ENCODE assay signal across 8 mouse cellular contexts in the genomic region with DNA sequence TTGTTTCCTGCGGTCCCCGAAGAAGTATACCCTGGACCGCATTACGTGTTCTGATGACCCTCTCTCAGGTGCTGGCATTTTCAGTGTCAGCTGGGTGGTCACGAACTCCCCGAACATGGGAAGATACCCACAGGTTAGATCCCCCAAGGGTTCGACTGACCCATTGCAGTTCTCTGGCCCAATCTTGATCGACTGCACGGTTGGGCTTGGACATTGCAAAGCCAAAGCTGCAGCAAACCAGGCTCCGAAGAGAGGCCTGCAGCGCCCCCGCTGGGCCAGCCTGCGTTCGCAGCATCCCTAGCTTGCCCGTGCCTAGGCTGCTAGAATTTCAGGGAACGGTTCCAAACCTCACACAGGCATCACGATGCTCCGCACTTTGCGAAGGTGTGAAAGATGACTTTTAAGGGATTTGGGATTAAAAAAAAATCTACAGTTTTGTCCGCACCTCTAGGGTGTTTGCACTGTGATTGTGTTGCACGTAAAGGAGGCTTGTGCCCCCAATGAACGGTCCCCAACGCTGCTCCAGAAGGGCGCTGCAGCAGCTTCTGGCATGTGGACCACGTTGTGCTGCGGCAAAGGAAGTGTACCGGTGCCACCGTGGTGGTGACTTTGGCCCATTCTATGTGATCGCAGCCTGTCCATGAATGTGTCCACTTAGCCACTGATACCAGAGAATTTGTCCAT. TPM values are rescaled to one million over a fixed set of nuclear protein-coding genes. Genes with fewer than 3 reads are reported as not detected.
DNase-seq lines count a peak whose midpoint lies in the region; ATAC-seq lines count a peak whose summit lies in the region.

No protein-coding gene starts in this region.

- peak; percentile 80 for DNase-seq in R1 (ENCODE audit: low read depth, low spot score)
- peak; percentile 77 for DNase-seq in cerebellum, adult 9-11 months
- peak; percentile 87 for DNase-seq in heart, postnatal 4 days
- peak; percentile 72 to 79 for DNase-seq in layer of hippocampus, postnatal 10 days (ENCODE audit: low spot score in 2 of 2)
- DNase-seq in retina, embryonic 14.5 days (ENCODE audit: low spot score), result peak; percentile 87
- DNase-seq in adipocyte (ENCODE audit: low spot score), result no peak

- peaks cover 32% of the 10 kb centered on the region for H3K4me1 ChIP-seq in lung, embryonic 15.5 days

- peaks cover 32% of the 10 kb centered on the region for H3K9me3 ChIP-seq in lung, embryonic 15.5 days

- ATAC-seq in frontal cortex, adult (ENCODE audit: low TSS enrichment), result peak; percentile 71
- ATAC-seq in lung, embryonic 15.5 days (ENCODE audit: borderline replicate concordance, extremely low read depth, low FRiP score, low TSS enrichment), result peak; percentile 74

- peak overlapping the region; percentile 65 for H3K4me2 ChIP-seq in lung, embryonic 15.5 days

- H3K4me3 ChIP-seq in lung, embryonic 15.5 days, result peak overlapping the region; percentile 57

- H3K27ac ChIP-seq in lung, embryonic 15.5 days, result peak overlapping the region; percentile 77

- H3K36me3 ChIP-seq in lung, embryonic 15.5 days, result peaks cover 2% of the 10 kb centered on the region

- H3K9ac ChIP-seq in lung, embryonic 15.5 days, result no peak overlapping the region

- WGBS in lung, embryonic 15.5 days, result 42% methylated on average over 29 of the region's 29 CpGs

- no peaks in the 10 kb centered on the region for H3K27me3 ChIP-seq in lung, embryonic 15.5 days

RNA-seq across cellular contexts. Expression of gene Mest, which starts 13.7 kb away (rescaled TPM):
- total RNA-seq in heart, postnatal 4 days (2021), result 100 to 1,000 TPM; 504 to 641 TPM
- 10 to 100 TPM; 77.2 to 86.6 TPM for total RNA-seq in layer of hippocampus, postnatal 10 days (2021)
- 1,436 and 1,497 TPM in 2 replicates for polyA plus RNA-seq in lung, embryonic 15.5 days (2015; fragmentation: Nextera tagmentation; extraction: Ambion mirVana)

RNA-seq across cellular contexts. Expression of gene Cep41, which starts 43.5 kb away (rescaled TPM):
- 1 to 10 TPM; 4.2 to 8.0 TPM for total RNA-seq in heart, postnatal 4 days (2021)
- 1 to 10 TPM; 5.7 to 7.0 TPM for total RNA-seq in layer of hippocampus, postnatal 10 days (2021)
- polyA plus RNA-seq in lung, embryonic 15.5 days (2015; fragmentation: Nextera tagmentation; extraction: Ambion mirVana), result 12.1 and 13.0 TPM in 2 replicates

Comparison
In these comparisons a context has a peak if more than half of its experiments do, and no peak if none do; other contexts are left out.
1. RNA of gene Mest, which starts 13.7 kb away (total RNA-seq): 504 to 641 TPM in heart, postnatal 4 days; 77.2 to 86.6 TPM in layer of hippocampus, postnatal 10 days; every median in the first group is over 4 times any median in the second.